Mouse (Mus musculus) intestine, embryonic 14.5 days (tissue): ENCODE results near the gene Phf14. TPM values are rescaled to one million over a fixed set of nuclear protein-coding genes. Genes with fewer than 3 reads are reported as not detected.

Experiments
- ATAC-seq: fragments of 200-750 bp; cut with Nextera tagmentation; replicated peaks from 2 replicates; pipeline ENCODE4 v1.8.0; 2017; ENCODE audit warnings: low read depth, moderate number of reproducible peaks, moderate TSS enrichment, moderate library complexity; ENCODE audit not compliant: low FRiP score, low TSS enrichment
- DNase-seq: peaks from one replicate; pipeline ENCODE4 v3.0.0-alpha.2; 2018; ENCODE audit warnings: low spot score
- H3K27ac ChIP-seq: fragments of 300-500 bp; sonication (generic); 2 replicates; pipeline ENCODE4 v1.5.1; 2014; ENCODE audit warnings: low read depth, mild to moderate bottlenecking, control low read depth
- H3K27me3 ChIP-seq: fragments of 300-500 bp; sonication (generic); replicated peaks from 2 replicates; pipeline ENCODE4 v1.6.1; 2014; ENCODE audit warnings: low read length, control low read depth; ENCODE audit not compliant: control insufficient read depth, insufficient read depth
- H3K36me3 ChIP-seq: fragments of 300-500 bp; sonication (generic); 2 replicates; pipeline ENCODE4 v1.6.1; 2014; ENCODE audit warnings: low read length, control low read depth; ENCODE audit not compliant: control insufficient read depth, insufficient read depth
- H3K4me1 ChIP-seq: fragments of 300-500 bp; sonication (generic); replicated peaks from 2 replicates; pipeline ENCODE4 v1.6.1; 2014; ENCODE audit warnings: low read length, control low read depth, mixed read lengths; ENCODE audit not compliant: control insufficient read depth, insufficient read depth
- H3K4me2 ChIP-seq: fragments of 300-500 bp; sonication (generic); 2 replicates; pipeline ENCODE4 v1.6.1; 2014; ENCODE audit warnings: low read length
- H3K4me3 ChIP-seq: fragments of 300-500 bp; sonication (generic); 2 replicates; pipeline ENCODE4 v1.5.1; 2014; ENCODE audit warnings: low read depth, low read length, control low read depth, mixed read lengths
- H3K9ac ChIP-seq: fragments of 300-500 bp; sonication (generic); 2 replicates; pipeline ENCODE4 v1.6.1; 2014; ENCODE audit warnings: mild to moderate bottlenecking, low read length
- H3K9me3 ChIP-seq: fragments of 300-500 bp; sonication (generic); 2 replicates; pipeline ENCODE4 v1.6.1; 2016; ENCODE audit warnings: low read length, control low read depth; ENCODE audit not compliant: control insufficient read depth
- WGBS: fragments of 180-500 bp; shearing (Covaris S2); extraction: QIAGEN DNeasy Blood & Tissue Kit; methylation state at CpG from one replicate; pipeline ENCODE4 v1.1.7; 2014; 5-methylcytosine and 5-hydroxymethylcytosine counted together
- polyA plus RNA-seq: library from polyadenylated mRNA; unstranded; fragments of >200 nt; fragmentation: Nextera tagmentation; extraction: Ambion mirVana; gene quantifications from 2 replicates; pipeline ENCODE4 v1.2.1, GENCODE M21; 2014

Phf14 gene
- polyA plus RNA-seq, 1 experiment from 2014 or later = 73.5 TPM

GRCm38 (mm10) chr6:12082531-12083216, 175.1 kb downstream of the Phf14 start:
- DNase-seq = no peak
- ATAC-seq = no peak
- Histone ChIP-seq H3K27me3 (no peaks in the 10 kb centered on the region), H3K36me3 (peaks cover 8% of the 10 kb centered on the region; the same call in 1 of the 2 replicates), H3K4me3 (no peak overlapping the region), H3K4me2 (no peak overlapping the region), H3K4me1 (0 out of 2 replicates have a peak, but pooled peaks cover 4% of the 10 kb centered on the region), H3K9me3 (no peaks in the 10 kb centered on the region), H3K9ac (no peak overlapping the region), H3K27ac (0 out of 2 replicates have a peak overlapping the region, but pooled peaks have one; percentile 22)
- 72% methylated on average over 6 of the region's 6 CpGs for WGBS

GRCm38 (mm10) chr6:12084721-12085120, 177.1 kb downstream of the Phf14 start:
- Histone ChIP-seq H3K9ac (no peak overlapping the region), H3K4me1 (0 out of 2 replicates have a peak, but pooled peaks cover 4% of the 10 kb centered on the region), H3K4me2 (no peak overlapping the region), H3K27me3 (no peaks in the 10 kb centered on the region), H3K9me3 (no peaks in the 10 kb centered on the region), H3K4me3 (no peak overlapping the region), H3K36me3 (no peaks in the 10 kb centered on the region; the same call in 1 of the 2 replicates), H3K27ac (no peak overlapping the region)
- no peak for ATAC-seq
- 86% methylated on average over 5 of the region's 5 CpGs for WGBS
- no peak for DNase-seq

GRCm38 (mm10) chr6:12089439-12089992, 181.9 kb downstream of the Phf14 start:
- Histone ChIP-seq H3K9ac (no peak overlapping the region), H3K4me2 (no peak overlapping the region), H3K4me1 (no peaks in the 10 kb centered on the region), H3K9me3 (no peaks in the 10 kb centered on the region), H3K4me3 (no peak overlapping the region), H3K27me3 (no peaks in the 10 kb centered on the region), H3K36me3 (no peaks in the 10 kb centered on the region), H3K27ac (no peak overlapping the region)
- DNase-seq (no peak), ATAC-seq (no peak)
- WGBS = 66% methylated on average over 3 of the region's 3 CpGs

DNA sequence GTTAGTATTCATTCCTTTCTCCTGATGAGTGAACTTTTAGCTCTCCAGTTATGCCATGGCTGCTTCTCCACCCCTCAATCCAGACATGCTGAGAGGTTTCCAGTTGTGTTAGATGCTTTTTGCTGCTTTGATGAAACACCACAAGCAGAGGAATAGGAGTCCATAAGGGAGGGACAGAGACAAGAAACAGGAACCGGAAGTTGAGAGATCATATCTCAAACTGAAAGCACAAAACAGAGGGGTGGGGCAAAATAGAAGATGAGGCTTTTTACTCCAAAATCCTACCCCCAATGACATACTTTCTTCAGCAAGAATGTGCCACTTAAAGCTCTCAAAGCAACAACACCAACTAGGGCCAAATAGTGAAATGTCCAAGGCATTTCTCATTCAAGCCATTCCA, 188.1 kb downstream of the Phf14 start:
- WGBS = 68% methylated on average over 1 of the region's 1 CpGs
- Histone ChIP-seq H3K36me3 (no peaks in the 10 kb centered on the region), H3K4me2 (no peak overlapping the region), H3K4me3 (no peak overlapping the region), H3K27ac (no peak overlapping the region), H3K4me1 (no peaks in the 10 kb centered on the region), H3K27me3 (no peaks in the 10 kb centered on the region), H3K9me3 (no peaks in the 10 kb centered on the region), H3K9ac (no peak overlapping the region)
- no peak for DNase-seq
- no peak for ATAC-seq

GRCm38 (mm10) chr6:12097125-12097524, 189.5 kb downstream of the Phf14 start:
- Histone ChIP-seq H3K4me3 (no peak overlapping the region), H3K4me2 (no peak overlapping the region), H3K9me3 (no peaks in the 10 kb centered on the region), H3K9ac (no peak overlapping the region), H3K27me3 (no peaks in the 10 kb centered on the region), H3K27ac (no peak overlapping the region), H3K36me3 (no peaks in the 10 kb centered on the region), H3K4me1 (no peaks in the 10 kb centered on the region)
- ATAC-seq = no peak; the same call in 1 of the 2 replicates
- no peak for DNase-seq
- WGBS = 55% methylated on average over 4 of the region's 4 CpGs

DNA sequence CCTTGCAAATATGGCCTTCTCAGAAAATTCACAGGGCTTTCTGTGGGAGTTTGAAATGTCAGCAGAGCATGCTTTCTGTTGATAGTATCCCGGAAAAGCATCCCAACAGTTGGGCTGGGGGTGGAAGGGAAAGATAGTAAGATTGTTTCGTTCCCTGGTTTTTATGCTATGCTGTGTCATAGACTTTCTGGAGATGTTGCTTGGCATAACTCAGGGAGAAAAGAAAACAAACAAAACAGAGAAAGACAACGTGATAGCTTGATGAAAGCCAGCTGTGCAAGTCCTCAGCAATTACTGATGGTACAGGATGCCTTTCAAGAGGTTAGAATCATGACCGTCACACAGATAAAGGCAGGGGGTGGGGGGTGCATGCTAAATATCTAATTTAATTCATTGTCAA, 197.5 kb downstream of the Phf14 start:
- Histone ChIP-seq H3K36me3 (no peaks in the 10 kb centered on the region), H3K4me1 (no peaks in the 10 kb centered on the region), H3K27me3 (no peaks in the 10 kb centered on the region), H3K9me3 (no peaks in the 10 kb centered on the region), H3K4me3 (no peak overlapping the region), H3K27ac (no peak overlapping the region), H3K4me2 (no peak overlapping the region), H3K9ac (no peak overlapping the region)
- ATAC-seq (no peak), DNase-seq (no peak)
- 45% methylated on average over 4 of the region's 4 CpGs for WGBS

DNA sequence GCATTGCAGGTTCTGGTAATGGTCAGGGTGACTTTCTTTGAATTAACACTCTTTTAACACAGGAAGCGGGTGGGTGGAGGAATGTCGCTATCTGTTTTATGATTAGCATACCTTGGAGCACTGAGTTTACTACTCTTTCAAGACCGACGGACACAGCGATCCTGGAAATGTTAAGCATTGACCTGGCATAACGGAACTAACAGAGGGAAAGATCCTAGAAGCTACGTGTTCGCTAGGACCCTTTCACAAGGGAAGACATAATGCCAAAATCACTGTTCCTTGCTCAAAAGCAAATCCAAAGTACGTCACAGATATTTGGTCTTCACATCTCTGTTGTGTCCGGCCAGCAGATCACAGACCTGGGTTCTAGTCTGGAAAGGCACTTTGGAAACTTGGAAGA, 199.7 kb downstream of the Phf14 start:
- no peaks in the 10 kb centered on the region for H3K36me3 ChIP-seq
- H3K4me2 ChIP-seq = no peak overlapping the region
- H3K4me1 ChIP-seq = no peaks in the 10 kb centered on the region
- no peak overlapping the region for H3K9ac ChIP-seq
- no peak overlapping the region for H3K4me3 ChIP-seq
- no peaks in the 10 kb centered on the region for H3K9me3 ChIP-seq
- no peaks in the 10 kb centered on the region for H3K27me3 ChIP-seq
- no peak overlapping the region for H3K27ac ChIP-seq
- WGBS = 52% methylated on average over 10 of the region's 10 CpGs
- DNase-seq = no peak
- ATAC-seq = no peak

DNA sequence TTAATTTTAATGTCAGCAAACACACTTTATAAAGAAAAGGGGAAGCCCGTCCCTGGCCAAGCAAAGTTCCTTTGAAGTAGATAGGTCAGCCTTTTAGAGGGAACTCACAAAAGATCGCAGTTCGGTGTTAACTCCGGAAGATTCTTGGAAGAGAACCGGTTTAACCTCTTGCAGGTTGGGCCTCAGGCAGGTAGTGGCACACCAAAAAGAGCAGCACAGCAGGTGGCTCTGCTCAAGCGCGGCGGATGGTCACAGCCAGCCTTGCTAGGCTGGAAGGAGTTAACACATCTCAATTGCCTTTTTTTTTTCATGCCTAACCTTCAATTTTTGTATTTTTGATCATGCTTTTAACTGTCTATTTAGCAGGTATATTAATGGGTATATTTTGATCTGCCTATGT, 200.2 kb downstream of the Phf14 start:
- Histone ChIP-seq H3K4me1 (no peaks in the 10 kb centered on the region), H3K36me3 (no peaks in the 10 kb centered on the region), H3K27me3 (no peaks in the 10 kb centered on the region), H3K27ac (no peak overlapping the region), H3K4me3 (no peak overlapping the region), H3K4me2 (no peak overlapping the region), H3K9me3 (no peaks in the 10 kb centered on the region), H3K9ac (no peak overlapping the region)
- WGBS = 22% methylated on average over 8 of the region's 8 CpGs
- DNase-seq = no peak
- no peak for ATAC-seq
